Mouse (Mus musculus): ENCODE measurements around the gene Bcl2. TPM values are rescaled to one million over a fixed set of nuclear protein-coding genes. Genes with fewer than 3 reads are reported as not detected.
A peak's percentile ranks its signal among the peaks of the same experiment; 100 is the strongest.
"Not testable (repeated sequence)": the region's sequence is repeated elsewhere in the genome, so short reads cannot be mapped to it uniquely, and the experiment has no call there.

Bcl2 gene
- total RNA-seq, 2 experiments from 2014 or later = 12.3 to 12.4 TPM

- intact Hi-C loops (cut with DNase I) = loop anchor here (2.0 kb wide), 1 partner anchor 171 kb away; no protein-coding TSS in a partner anchor
- no peak for DNase-seq (ENCODE audit: low spot score in 2 of 2)
Observed at GRCm38 (mm10) chr1:106541851-106542250, 172.2 kb downstream of the Bcl2 start.

- intact Hi-C loops (cut with DNase I) = no loop called here
- no peak for DNase-seq (ENCODE audit: low spot score in 2 of 2)
Observed at GRCm38 (mm10) chr1:106540130-106540529, 173.9 kb downstream of the Bcl2 start.

DNA sequence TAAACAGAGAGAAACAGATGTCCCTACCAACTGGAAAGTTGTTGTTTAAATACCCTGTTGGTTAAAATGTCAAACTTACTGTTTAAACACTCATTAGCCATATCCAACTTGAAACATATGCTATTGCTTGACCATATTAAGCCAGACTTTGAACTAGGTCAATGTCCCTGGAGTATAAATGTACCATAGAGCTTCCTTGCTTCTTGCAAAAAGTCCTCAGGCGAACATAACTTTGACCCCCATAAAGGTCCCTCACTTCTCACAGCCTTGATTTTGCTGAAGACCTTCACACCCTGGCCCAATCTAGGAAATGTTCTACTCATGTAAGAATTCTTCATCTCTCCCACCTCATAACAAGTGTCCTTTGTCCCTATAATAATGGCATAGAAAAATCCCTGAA is 175.0 kb downstream of the Bcl2 start:
- no peak for DNase-seq (ENCODE audit: low spot score in 2 of 2)
- intact Hi-C loops (cut with DNase I) = no loop called here

DNA sequence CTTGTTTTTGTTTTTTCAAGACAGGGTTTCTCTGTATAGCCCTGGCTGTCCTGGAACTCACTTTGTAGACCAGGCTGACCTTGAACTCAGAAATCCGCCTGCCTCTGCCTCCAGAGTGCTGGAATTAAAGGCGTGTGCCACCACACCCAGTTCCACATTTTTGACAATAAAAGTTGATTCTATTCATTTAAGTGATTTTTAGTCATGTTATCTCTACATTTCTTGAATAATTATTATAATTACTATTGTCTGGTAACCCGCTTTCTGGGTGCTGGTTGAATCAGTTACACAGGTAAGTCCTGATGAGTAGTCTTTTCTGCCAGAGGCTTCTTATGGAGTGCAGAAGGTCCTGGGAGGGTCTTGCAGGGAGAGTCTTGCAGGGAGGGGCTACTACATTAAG is 179.2 kb downstream of the Bcl2 start:
- DNase-seq (ENCODE audit: low spot score in 2 of 2); intact Hi-C loops (cut with DNase I): not testable (repeated sequence)

- DNase-seq (ENCODE audit: low spot score in 2 of 2) = no peak
- intact Hi-C loops (cut with DNase I) = no loop called here
Observed at GRCm38 (mm10) chr1:106529570-106529969, 184.5 kb downstream of the Bcl2 start.

DNA sequence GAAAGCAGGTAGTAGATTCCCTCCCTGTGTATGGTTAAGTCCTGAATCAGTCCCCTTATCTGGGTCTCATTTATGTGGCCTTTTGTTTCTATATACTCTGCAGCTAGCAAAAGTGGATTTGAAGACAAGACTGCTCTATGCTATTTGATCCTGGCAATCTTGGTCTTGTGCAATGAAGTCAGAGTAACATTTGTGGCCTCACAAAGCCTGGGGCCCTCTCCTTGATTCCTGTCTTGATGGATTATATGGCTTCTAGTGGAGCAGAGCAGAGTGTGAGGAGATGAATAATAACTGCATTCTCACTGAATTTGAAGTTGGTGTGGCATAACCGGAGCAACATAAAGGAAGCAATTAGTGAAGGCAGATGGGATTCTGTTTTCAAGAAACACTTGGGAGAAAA is 186.5 kb downstream of the Bcl2 start:
- intact Hi-C loops (cut with DNase I) = no loop called here
- no peak for DNase-seq (ENCODE audit: low spot score in 2 of 2)

GRCm38 (mm10) chr1:106526751-106527150 is 187.3 kb downstream of the Bcl2 start:
- intact Hi-C loops (cut with DNase I) = no loop called here
- DNase-seq (ENCODE audit: low spot score in 2 of 2) = peak; percentile 37 to 46

GRCm38 (mm10) chr1:106526112-106526511 is 188.0 kb downstream of the Bcl2 start:
- intact Hi-C loops (cut with DNase I) = no loop called here

GRCm38 (mm10) chr1:106523741-106524140 is 190.3 kb downstream of the Bcl2 start:
- intact Hi-C loops (cut with DNase I) = no loop called here
- no peak for DNase-seq (ENCODE audit: low spot score in 2 of 2)

More at GRCm38 (mm10) chr1:106526112-106526511, 188.0 kb downstream of the Bcl2 start:
- no peak for DNase-seq (ENCODE audit: low spot score in 2 of 2)

DNA sequence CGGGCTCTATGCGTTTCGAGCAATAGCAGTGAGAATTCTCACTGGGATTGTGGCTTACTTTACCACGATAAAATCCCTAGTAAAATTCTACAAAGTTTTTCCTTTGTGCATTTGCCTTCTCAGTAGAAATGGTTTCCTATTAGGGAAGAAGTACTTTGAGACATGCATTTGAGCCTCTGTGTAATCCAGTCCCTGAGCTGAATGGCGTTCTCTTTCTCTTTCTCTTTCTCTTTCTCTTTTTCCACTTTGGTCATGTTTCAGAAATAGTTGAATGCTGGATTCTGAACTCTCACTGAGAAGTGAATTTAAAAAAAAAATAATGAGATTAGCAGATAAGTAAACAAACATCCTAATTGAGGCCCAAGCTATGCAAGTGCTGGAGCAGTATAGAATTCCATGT is 191.1 kb downstream of the Bcl2 start:
- intact Hi-C loops (cut with DNase I) = no loop called here
- no peak for DNase-seq (ENCODE audit: low spot score in 2 of 2)

DNA sequence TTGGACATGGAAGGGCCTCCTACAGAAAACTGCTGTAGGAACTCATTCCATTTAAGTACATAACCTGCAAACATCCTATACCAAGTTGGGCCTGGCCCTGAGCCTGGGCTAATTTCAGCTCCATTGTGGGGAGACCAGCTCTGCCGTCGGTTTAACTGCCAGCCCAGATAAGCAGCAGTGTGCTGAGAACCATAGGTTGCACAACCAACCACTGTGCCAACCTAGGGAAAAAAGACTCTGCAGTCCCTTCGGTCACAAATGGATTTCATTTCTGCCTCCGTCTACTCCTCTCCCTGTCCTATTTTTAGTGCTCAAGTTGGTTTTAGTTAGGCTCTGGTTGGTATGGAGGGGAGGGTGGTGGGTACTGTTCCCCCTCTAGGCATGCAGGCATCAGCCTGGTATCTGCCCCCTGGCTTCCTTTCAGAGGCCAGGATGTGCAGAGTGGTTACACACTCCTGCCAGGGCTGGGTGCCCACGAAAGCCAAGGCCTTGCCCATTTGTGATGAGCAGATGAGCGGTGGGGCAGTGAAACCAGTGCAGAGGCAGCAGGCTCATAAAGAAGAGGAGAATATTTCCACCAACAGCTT is 196.4 kb downstream of the Bcl2 start:
- no peak for DNase-seq (ENCODE audit: low spot score in 2 of 2)
- intact Hi-C loops (cut with DNase I) = loop anchor here (10.0 kb wide), 1 partner anchor 93 kb away; no protein-coding TSS in a partner anchor

DNA sequence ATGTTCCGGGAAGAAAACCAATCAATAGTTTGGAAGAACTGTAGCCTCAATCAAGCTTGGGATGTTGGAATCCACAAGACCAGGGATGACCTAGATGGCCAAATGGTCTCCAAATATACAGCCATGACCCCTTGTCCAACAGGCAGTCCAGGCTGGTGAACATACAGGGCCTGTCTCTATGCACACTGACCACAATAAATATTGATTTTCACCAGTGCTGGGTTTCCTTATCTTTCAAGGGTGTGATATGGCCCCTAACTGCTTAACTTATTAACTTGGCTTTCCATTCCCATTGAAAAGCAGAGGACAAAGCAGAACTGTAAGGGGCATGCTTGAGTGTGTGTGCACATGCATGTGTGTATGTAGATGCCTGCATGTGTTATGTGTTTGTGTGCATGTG is 197.0 kb downstream of the Bcl2 start:
- no peak for DNase-seq (ENCODE audit: low spot score in 2 of 2)
- intact Hi-C loops (cut with DNase I) = loop anchor here (10.0 kb wide), 1 partner anchor 92 kb away; no protein-coding TSS in a partner anchor

DNA sequence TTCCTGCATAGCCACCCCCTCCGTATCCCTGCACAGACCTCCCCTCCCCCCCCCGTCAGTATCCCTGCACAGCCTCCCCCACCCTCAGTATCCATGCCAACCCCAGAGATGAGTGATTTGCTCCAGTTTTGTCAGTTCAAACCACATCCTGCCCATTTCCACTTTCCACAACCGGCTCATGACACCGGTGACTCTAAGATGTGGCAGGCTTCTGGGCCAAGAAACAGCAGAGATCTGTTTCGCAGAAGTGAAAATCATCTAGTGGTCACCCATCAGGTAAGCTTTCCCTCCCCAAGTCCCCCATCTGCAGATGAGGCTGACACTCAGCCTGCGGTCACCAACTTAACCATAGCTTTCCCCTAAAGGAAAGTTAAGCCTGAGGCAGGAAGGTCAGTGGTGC is 198.5 kb downstream of the Bcl2 start:
- intact Hi-C loops (cut with DNase I) = loop anchor here (10.0 kb wide), 1 partner anchor 91 kb away; no protein-coding TSS in a partner anchor
- DNase-seq (ENCODE audit: low spot score in 2 of 2) = no peak

DNA sequence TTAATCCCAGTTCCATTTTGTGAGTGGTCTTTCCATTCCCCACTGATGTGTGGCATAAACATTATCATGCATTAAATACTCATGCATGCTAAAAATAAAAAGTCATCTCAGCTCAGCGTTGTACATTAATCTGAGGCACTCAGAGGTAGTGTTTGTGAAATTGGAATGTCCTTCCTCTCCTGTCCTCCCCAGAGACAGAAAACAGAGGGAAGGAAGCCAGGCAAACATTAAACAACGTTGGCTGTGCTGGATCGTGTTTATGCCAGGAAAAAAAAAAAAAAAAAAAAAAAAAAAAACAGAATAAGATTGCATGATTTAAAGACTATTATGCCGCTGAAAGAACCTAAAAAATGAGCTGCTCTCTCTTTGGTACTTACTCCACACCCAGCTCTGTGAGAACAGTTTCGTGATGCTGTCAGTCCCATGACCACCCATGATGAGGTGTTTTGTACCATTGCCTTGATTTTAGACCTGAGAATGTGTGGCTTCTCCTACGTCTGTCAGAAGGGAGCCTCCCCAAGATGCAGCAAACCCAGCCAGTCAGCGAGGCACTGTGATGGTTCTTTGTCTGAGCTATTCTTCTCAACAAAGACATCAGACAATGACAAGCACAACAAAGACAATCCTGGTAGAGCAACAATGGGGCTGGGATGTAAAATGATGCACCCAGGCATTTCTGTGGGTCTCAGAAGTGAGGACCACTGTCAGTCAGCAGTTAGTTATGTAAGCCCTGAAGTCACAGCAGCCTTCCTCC is 200.0 kb downstream of the Bcl2 start:
- DNase-seq (ENCODE audit: low spot score in 2 of 2) = no peak
- intact Hi-C loops (cut with DNase I) = loop anchor here (10.0 kb wide), 1 partner anchor 89 kb away; no protein-coding TSS in a partner anchor

DNA sequence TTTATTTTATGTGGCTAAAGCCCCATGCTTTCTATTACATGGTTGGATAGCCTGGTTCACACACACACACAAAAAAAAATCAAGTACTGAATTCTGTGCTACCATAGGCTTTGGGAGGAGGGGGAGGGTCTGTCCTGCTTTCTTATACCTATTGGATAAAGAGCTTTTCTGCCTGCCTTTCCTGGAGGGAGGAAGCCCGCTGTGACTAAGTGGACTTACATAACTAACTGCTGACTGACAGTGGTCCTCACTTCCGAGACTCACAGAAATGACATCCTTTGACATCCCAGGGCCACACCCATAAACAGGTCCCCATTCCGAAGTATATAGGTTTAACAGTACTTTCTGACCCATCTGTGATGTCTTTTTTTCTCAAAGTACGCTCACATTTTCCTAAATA is 200.6 kb downstream of the Bcl2 start:
- no peak for DNase-seq (ENCODE audit: low spot score in 2 of 2)
- intact Hi-C loops (cut with DNase I) = loop anchor here (10.0 kb wide), 1 partner anchor 89 kb away; no protein-coding TSS in a partner anchor

GRCm38 (mm10) chr1:106511593-106511992 is 202.5 kb downstream of the Bcl2 start:
- peak; percentile 66 to 80 for DNase-seq (ENCODE audit: low spot score in 2 of 2)
- intact Hi-C loops (cut with DNase I) = loop anchor here (2.0 to 10.0 kb wide), 2 partner anchors 87 to 201 kb away; no protein-coding TSS in a partner anchor

GRCm38 (mm10) chr1:106507556-106507955 is 206.5 kb downstream of the Bcl2 start:
- DNase-seq (ENCODE audit: low spot score in 2 of 2) = no peak
- intact Hi-C loops (cut with DNase I) = no loop called here

- intact Hi-C loops (cut with DNase I) = no loop called here
Observed at GRCm38 (mm10) chr1:106503910-106504309, 210.2 kb downstream of the Bcl2 start.

GRCm38 (mm10) chr1:106503407-106503806 is 210.7 kb downstream of the Bcl2 start:
- DNase-seq (ENCODE audit: low spot score in 2 of 2) = no peak
- intact Hi-C loops (cut with DNase I) = no loop called here

More at GRCm38 (mm10) chr1:106503910-106504309, 210.2 kb downstream of the Bcl2 start:
- no peak for DNase-seq (ENCODE audit: low spot score in 2 of 2)

GRCm38 (mm10) chr1:106497999-106498398 is 216.1 kb downstream of the Bcl2 start:
- intact Hi-C loops (cut with DNase I) = no loop called here
- DNase-seq (ENCODE audit: low spot score in 2 of 2) = no peak

All from left cerebral cortex, postnatal 14 days (tissue).